Mouse (Mus musculus) macrophage (primary cell): Measurements from ENCODE around the gene Dnajb5. TPM values are rescaled to one million over a fixed set of nuclear protein-coding genes. Genes with fewer than 3 reads are reported as not detected.
A peak's percentile ranks its signal among the peaks of the same experiment; 100 is the strongest.

Experiments used
- H3K27ac ChIP-seq: fragments of 350-480 bp; formaldehyde crosslinking; 2 replicates; pipeline ENCODE4 v1.9.0; 2021
- H3K36me3 ChIP-seq: fragments of 350-480 bp; formaldehyde crosslinking; 2 replicates; pipeline ENCODE4 v1.9.0; 2021; ENCODE audit errors: inconsistent target
- H3K4me3 ChIP-seq: fragments of 350-480 bp; formaldehyde crosslinking; 2 replicates; pipeline ENCODE4 v1.9.0; 2021; ENCODE audit errors: inconsistent target
- H3K79me2 ChIP-seq: fragments of 350-480 bp; formaldehyde crosslinking; 2 replicates; pipeline ENCODE4 v1.9.0; 2021; ENCODE audit errors: inconsistent target
- WGBS: methylation state at CpG from one replicate; pipeline ENCODE4 v1.1.7; 2026; ENCODE audit warnings: inconsistent platforms; ENCODE audit not compliant: missing documents; 5-methylcytosine and 5-hydroxymethylcytosine counted together
- polyA plus RNA-seq: library from polyadenylated mRNA; stranded (reverse); fragments of 250-400 nt; gene quantifications from 3 replicates; pipeline ENCODE4 v1.2.4, GENCODE M21; 2018; ENCODE audit warnings: inconsistent platforms
- total RNA-seq, 78 experiments: library from RNA; depleted of rRNA; stranded (reverse); fragments of 250-400 nt; gene quantifications; 1 replicate in 9 of 78; 2 replicates in 24 of 78; 3 replicates in 43 of 78; 4 replicates in 2 of 78; pipeline ENCODE4 v1.2.4; 2018; ENCODE audit warnings: inconsistent platforms in 56 of 78

The Dnajb5 gene
- total RNA-seq (2018; cell fraction: chromatin; rRNA removed) = 10 to 100 TPM; 10.0 to 37.3 (median 19.4) TPM
- 10 to 100 TPM in 9 of 26 experiments, 1 to 10 TPM in 17; 7.1 to 20.6 (median 9.4) TPM for total RNA-seq (2018; cell fraction: cytosol; rRNA removed)
- 10 to 100 TPM; 11.2 to 41.6 (median 23.7) TPM for total RNA-seq (2018; cell fraction: nucleus; rRNA removed)
- polyA plus RNA-seq = 7.1 to 8.8 TPM (median 7.8 TPM) in 3 replicates

DNA sequence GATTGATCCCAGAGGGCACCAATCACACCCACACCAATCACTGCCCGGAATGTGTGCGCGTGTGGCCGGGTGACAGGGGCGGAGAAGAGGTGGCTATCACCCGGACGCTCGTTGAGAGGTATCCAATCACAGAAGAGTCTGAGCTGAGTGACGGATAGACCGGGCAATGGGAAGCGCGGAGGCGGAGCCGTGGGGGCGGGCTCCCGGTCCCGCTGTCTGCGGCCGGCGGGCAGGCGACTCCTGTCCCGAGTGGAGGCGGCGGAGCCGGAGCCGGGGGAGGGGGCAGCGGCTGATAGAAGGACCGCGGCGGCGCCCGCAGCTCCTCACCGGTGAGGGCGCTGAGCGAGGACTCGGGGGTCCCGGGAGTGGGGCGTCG, at the start of gene Dnajb5:
Gene Dnajb5 (plus strand): TSS at position 139 of the 376 bp plus-strand sequence.
- H3K4me3 ChIP-seq = peak within 1 kb of the TSS; percentile 32
- under 1% methylated on average over 34 of the region's 39 CpGs for whole genome bisulfite sequencing

DNA sequence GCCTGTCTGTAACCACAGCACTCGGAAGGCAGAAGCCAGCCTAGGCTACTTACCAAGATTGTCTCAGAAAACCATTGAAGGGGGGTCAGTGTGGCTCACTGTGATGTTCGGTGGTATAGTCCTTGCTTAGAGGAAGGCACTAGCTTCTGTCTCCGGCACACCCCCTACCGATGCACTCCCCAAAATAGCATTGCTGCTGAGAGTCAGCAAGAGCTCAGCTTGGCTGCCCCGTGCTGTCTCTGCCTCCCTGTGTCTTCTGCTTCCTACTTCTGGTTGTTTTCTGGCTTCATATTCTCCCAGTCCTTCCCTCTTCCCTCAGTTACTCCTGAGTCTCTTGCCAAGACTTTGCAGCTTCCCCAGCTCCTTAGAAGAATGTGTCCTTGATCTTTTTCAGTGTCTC, 48.7 kb upstream of the Dnajb5 start:
- Histone ChIP-seq H3K36me3 (no peaks in the 10 kb centered on the region), H3K27ac (no peak overlapping the region), H3K4me3 (no peak overlapping the region), H3K79me2 (no peaks in the 10 kb centered on the region)
- WGBS = 51% methylated on average over 5 of the region's 5 CpGs

More for the DNA sequence above, at the start of gene Dnajb5:
- Histone ChIP-seq H3K27ac (peak within 1 kb of the TSS; percentile 63), H3K36me3 (no peaks in the 10 kb centered on the region), H3K79me2 (no peaks in the 10 kb centered on the region)

DNA sequence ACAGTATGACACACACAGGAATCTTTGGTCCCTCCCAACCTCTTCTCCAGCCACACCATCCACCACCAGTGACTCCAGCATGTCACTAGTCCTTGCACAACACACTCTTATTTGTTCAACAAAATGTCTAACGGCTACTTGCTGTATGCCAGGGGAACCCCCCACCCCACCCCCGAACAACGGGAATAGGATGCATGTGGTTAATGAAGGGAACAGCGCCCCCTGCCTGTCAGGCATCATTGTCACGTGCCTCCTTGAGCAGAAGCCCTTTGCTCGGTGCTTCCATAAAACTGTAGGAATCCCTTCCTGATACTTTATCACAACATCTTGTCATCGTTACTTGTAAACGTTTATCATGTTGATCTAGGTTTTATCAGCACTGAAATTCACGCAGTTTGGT, 47.4 kb upstream of the Dnajb5 start:
- Histone ChIP-seq H3K36me3 (no peaks in the 10 kb centered on the region), H3K79me2 (no peaks in the 10 kb centered on the region), H3K27ac (no peak overlapping the region), H3K4me3 (no peak overlapping the region)
- 40% methylated on average over 9 of the region's 9 CpGs for WGBS

DNA sequence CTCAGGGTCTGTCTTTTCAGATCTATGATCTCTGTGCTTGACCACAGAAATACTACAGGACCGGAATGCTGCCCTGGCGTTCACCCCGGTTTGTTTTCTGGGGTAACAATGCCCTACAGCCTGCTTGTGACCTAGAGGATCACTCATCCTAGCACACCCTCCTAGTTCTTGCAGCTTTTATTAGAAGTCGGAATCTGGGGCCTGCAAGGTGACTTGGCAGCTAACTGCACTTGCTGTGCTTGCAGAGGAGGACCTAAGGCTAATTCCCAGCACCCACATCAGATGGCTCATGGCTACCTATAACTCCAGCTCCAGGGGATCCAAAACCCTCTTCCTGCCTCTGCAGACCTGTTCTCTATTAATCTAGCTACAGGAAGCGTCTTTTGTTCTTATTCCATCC, 46.9 kb upstream of the Dnajb5 start:
- H3K36me3 ChIP-seq = no peaks in the 10 kb centered on the region
- WGBS = 96% methylated on average over 5 of the region's 5 CpGs
- no peaks in the 10 kb centered on the region for H3K79me2 ChIP-seq
- no peak overlapping the region for H3K27ac ChIP-seq
- H3K4me3 ChIP-seq = no peak overlapping the region

DNA sequence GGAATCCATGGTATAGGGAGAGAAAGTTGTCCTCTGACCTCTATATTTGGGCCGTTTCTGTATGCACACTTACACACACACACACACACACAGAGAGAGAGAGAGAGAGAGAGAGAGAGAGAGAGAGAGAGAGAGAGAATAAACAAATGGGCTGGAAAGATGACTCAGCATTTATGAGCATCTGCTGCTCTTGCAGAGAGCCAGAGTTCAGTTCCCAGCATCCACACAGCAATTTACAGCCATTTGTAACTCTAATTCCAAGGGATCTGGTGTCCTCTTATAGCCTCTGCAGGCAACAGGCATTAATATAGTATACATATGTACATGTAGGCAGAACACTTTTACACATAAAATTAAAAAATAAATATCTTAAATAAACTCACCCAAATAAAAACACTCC, 45.7 kb upstream of the Dnajb5 start:
- no peak overlapping the region for H3K4me3 ChIP-seq
- WGBS = no CpG with 5 or more reads among the region's 1 CpGs
- H3K27ac ChIP-seq = no peak overlapping the region

DNA sequence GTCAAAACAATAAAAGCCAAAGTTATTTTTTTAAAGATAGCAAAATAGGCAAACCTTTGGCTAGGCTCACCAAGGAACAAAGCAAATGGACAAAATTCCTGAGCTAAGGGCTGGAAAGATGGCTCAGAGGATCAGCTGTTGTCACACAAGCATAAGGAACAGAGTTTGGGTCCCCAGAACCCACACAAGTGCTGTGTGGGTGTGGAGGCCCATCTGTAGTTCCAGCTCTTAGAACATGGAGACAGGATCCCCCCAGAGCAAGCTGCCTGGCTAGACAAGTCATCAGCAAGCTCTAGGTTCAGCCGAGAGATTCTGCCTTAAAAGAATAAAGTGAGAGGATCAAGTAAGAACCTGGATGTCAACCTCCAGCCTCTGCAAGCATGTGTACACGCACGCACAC, 45.1 kb upstream of the Dnajb5 start:
- no peak overlapping the region for H3K4me3 ChIP-seq
- H3K27ac ChIP-seq = no peak overlapping the region
- H3K79me2 ChIP-seq = no peaks in the 10 kb centered on the region
- 97% methylated on average over 3 of the region's 3 CpGs for WGBS
- no peaks in the 10 kb centered on the region for H3K36me3 ChIP-seq

More for the DNA sequence above, 45.7 kb upstream of the Dnajb5 start:
- H3K79me2 ChIP-seq = no peaks in the 10 kb centered on the region
- H3K36me3 ChIP-seq = no peaks in the 10 kb centered on the region

DNA sequence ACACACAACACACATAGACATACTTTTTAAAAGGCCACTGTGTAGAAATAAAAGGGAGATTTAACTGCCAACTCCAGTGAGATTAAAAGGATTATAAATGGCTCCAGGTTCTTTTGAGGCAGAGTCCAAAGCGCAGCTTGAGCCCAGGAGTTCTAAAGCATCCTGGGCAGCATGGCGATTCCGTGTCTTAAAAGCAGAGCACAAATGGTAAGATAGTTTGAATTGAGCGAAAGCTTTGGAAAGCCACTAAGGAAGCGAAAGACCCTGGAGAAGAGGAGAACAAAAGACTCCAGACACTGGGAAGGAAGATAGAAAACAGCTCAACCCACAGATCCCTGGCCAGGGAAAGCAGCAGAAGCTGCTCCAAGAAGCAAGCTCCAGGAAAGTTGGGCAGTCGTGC, 44.6 kb upstream of the Dnajb5 start:
- Histone ChIP-seq H3K27ac (no peak overlapping the region), H3K4me3 (no peak overlapping the region), H3K79me2 (no peaks in the 10 kb centered on the region), H3K36me3 (no peaks in the 10 kb centered on the region)
- WGBS = 92% methylated on average over 6 of the region's 6 CpGs

DNA sequence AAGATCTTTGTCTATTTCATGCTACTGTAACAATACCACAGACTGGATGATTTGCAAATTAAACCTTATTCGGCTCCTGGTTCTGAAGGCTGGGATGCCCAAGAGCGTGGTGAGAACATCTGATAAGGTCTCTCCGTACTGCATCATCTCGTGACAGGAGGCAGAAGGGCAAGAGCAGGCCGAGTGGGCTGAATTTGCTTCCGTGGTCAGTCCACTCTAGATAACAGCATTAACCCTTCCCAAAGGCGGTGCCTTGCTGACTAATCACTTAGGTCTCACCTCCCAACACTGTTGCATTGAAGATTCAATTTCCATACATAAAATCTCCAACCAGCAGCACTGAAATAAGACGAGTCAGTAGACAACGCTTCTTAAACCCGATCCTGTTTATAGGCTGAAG, 36.2 kb upstream of the Dnajb5 start:
- 63% methylated on average over 10 of the region's 10 CpGs for WGBS
- H3K36me3 ChIP-seq = no peaks in the 10 kb centered on the region
- no peak overlapping the region for H3K27ac ChIP-seq
- H3K4me3 ChIP-seq = no peak overlapping the region
- no peaks in the 10 kb centered on the region for H3K79me2 ChIP-seq

DNA sequence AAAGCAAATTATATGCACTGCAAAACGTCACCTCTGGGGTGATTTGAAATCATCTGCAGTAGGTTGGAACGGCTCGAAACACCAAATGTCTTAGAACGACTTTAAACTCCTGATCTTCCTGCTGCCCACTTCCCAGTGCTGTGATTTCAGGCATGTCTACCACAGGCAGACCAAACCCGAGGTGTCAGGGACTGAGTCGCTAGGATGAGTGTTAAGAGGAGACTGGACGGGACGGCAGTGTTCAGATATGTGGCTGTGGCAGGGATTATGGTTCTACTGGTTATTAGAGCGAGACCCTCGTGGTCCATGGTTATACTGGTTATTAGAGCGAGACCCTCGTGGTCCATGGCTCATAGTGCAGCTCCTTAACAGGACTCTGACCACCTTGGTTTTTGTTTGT, 34.3 kb upstream of the Dnajb5 start:
- WGBS = 86% methylated on average over 12 of the region's 12 CpGs
- H3K27ac ChIP-seq = no peak overlapping the region
- no peaks in the 10 kb centered on the region for H3K36me3 ChIP-seq
- H3K4me3 ChIP-seq = no peak overlapping the region
- no peaks in the 10 kb centered on the region for H3K79me2 ChIP-seq

DNA sequence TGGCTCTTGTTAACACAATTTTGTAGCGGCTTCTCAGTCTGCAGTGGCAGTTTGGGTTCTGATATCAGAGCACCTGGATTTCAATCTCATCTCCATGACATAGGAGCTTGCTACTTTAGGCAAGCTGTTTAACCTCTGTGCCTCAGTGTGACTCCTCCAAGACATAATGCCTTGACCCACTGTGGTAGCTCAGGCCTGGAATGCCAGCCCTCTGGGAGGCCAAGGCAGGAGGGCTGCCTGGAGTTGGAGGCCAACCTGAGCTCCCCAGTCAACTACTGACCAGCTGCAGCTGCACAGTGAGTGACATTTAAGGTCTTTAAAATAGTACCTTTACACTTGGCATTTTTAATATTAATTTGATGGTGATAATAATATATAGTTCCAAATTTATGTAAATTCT, 33.6 kb upstream of the Dnajb5 start:
- no peak overlapping the region for H3K27ac ChIP-seq
- no peak overlapping the region for H3K4me3 ChIP-seq
- no peaks in the 10 kb centered on the region for H3K36me3 ChIP-seq
- H3K79me2 ChIP-seq = no peaks in the 10 kb centered on the region
- WGBS = 90% methylated on average over 1 of the region's 1 CpGs

DNA sequence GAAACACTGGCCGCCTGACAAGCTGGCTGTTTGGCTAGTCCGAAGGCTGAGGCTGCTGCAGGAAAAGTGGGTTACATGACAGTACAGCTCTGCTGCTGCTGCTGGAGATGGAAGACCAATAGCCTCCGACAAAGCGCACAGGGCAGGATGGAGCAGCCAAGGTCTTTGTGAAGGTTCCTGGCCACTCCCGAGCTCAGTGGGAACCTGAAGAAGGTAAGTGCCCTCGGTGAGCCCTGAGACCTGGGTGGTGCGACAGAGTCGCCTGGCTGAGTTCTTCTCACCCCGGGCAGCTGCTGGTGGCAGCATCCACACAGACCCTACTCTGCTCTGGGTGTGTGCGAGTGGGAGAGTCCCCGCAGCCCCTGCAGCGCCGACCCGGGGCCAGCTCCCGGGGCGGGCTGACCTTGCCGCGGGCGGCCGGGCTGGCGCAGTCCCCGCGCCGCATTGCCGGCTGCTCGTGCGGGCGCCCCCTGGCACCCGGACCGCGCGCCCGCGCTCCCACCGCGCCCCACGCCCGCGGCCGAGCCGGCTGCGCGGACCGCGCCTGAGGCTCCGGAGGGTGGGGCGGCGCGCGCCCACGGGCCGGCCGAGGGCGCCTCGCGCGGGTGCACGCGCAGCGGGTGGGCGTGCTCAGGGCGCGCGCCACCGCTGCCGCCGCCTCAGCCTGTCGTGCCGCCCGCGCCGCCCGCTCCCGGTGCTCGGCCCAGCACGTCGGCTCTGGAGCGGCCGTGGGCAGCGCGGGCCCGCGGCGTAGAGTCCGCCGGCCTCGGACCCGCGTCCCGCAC, 32.8 kb upstream of the Dnajb5 start, which contains the start of gene Phf24:
Gene Phf24 (plus strand): TSS at position 44 of the 785 bp plus-strand sequence.
- WGBS = 1% methylated on average over 64 of the region's 90 CpGs
- H3K27ac ChIP-seq = no peak within 1 kb of the TSS
- no peak within 1 kb of the TSS for H3K4me3 ChIP-seq
- no peaks in the 10 kb centered on the region for H3K36me3 ChIP-seq
- no peaks in the 10 kb centered on the region for H3K79me2 ChIP-seq

DNA sequence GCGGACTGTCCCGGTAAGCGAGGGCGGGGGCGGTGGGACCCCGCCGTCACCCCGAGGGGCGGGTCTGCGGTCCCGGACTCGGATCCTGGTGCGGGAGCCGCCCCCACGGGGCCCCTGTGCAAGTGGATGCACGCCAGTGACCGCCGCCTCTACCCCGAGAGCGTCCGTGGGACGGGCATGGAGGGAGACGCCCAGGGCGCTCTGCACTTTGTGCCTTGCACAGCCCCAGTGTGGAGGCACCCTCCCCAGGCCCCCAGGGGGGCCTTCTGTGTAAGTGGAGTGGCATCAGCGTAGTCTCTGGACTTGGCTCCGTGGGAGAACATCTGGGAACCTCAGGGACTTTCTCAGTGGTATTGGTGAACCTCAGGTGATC, 32.2 kb upstream of the Dnajb5 start:
- no peaks in the 10 kb centered on the region for H3K36me3 ChIP-seq
- H3K27ac ChIP-seq = no peak overlapping the region
- no peak overlapping the region for H3K4me3 ChIP-seq
- no peaks in the 10 kb centered on the region for H3K79me2 ChIP-seq
- WGBS = 6% methylated on average over 26 of the region's 26 CpGs

DNA sequence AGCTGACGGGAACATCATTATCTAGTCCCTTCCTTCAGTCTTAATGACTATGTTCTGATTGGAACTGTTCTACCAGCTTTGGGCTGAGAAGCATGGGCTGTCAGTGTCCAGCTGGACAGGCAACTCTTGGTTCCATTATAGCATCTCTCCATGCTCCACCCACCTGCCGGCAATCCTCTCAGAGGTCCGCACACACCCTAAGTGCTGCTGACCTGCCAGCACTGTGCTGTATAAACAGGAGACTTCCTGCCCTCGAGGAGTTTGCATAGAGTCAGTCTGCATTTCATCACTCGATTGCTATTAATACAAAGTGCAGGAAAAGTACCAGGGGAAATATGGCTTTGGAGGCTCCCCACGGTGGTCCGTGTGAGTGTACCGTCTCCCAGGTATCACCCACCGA, 28.9 kb upstream of the Dnajb5 start:
- Histone ChIP-seq H3K27ac (no peak overlapping the region), H3K79me2 (no peaks in the 10 kb centered on the region), H3K4me3 (no peak overlapping the region), H3K36me3 (no peaks in the 10 kb centered on the region)
- 83% methylated on average over 9 of the region's 9 CpGs for WGBS

DNA sequence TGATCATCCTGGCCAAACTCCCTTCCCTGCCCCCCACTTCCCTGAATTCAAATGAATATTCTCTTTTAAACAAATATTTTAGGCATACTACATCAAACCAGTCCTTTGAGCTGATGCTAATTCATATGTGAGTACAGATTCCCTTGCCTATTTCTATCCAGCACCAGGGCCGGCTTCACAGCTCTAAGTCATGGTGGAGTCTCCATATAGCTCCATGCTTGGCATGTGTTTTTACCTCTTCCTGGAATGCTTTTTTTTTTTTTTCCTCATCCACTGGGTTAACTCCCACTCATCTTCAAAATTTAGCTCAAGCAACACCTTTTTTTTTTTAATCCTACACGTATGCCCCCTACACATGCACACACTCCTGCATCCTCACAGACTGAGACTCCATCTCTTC, 28.1 kb upstream of the Dnajb5 start:
- no peak overlapping the region for H3K4me3 ChIP-seq

DNA sequence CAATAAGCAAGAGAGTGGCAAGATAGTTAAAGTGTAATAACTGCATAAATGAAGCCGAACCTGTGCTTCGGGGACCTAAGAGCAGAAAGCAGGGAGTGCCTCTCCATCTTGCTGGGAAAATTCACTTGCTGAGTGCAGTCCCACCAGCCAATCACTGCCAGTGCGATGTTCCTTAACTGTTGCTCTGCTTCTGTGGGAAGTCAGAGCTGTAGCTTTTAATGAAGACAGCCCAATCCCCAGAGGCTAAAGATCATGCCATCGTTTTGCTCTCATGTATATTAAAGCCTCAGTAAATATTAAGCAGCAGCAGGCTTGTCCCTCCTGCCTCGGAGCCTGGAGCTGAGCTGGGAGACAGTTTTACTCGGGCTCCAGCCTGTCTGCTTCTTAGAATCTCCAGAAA, 27.6 kb upstream of the Dnajb5 start:
- Histone ChIP-seq H3K36me3 (no peaks in the 10 kb centered on the region), H3K4me3 (no peak overlapping the region), H3K79me2 (no peaks in the 10 kb centered on the region), H3K27ac (no peak overlapping the region)
- WGBS = 83% methylated on average over 6 of the region's 6 CpGs

More for the DNA sequence above, 28.1 kb upstream of the Dnajb5 start:
- Histone ChIP-seq H3K36me3 (no peaks in the 10 kb centered on the region), H3K79me2 (no peaks in the 10 kb centered on the region), H3K27ac (no peak overlapping the region)
- WGBS = 92% methylated on average over 1 of the region's 2 CpGs
